15 mouse cellular contexts compared by ENCODE assay signal in the genomic region with DNA sequence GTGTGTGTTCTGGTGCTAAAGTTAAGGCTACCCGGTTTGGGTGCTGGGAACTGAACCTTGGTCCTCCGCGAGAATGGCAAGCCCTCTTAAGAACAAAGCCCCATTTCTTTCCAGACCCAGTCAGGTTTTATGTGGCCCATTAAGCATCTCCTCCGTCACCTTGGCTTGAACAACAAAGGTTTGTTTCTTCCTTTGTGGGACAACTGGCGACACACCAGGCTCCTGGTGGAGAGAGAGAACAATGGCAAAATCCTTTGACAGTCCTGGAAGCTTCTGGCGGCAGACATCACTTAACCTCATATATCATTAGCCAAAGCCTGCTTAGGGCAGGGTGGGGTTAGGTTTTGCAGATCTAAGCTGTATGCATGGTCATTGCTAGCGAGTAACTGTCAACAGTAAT.
DNase-seq lines count a peak whose midpoint lies in the region.
"Had no signal": no experiment of that assay in that cellular context is flagged by ENCODE, and none has a peak within 500 bp of the region (broad histone marks: within the 10 kb centered on the region; RNA-seq: fewer than 3 reads in every experiment).

No protein-coding gene starts in this region.

- DNase-seq in kidney, postnatal 14 days, result peak; percentile 28
- no peak for DNase-seq in kidney, adult 11 months
- peak; percentile 21 for DNase-seq in retina, postnatal 1 day
- no peak for DNase-seq in retina, embryonic 14.5 days (ENCODE audit: low spot score)
- DNase-seq in ZHBTc4 (ENCODE audit: low read depth, low spot score), result peak; percentile 60
- DNase-seq in lung, adult 18-20 months, result no peak
- DNase-seq: adrenal gland, adult 2 months; adrenal gland, postnatal 14 days; adrenal gland, postnatal 36 days; cerebellum, adult 11-12 months; cerebellum, adult 2 months; cerebellum, adult 9-10 months; cerebellum, postnatal 10 days; cerebellum, postnatal 25 days; forebrain, postnatal 0 days had no signal

Comparison
In these comparisons a context has a peak if more than half of its experiments do, and no peak if none do; other contexts are left out.
1. DNase-seq: peak in kidney, postnatal 14 days (single experiment), retina, postnatal 1 day (single experiment) and ZHBTc4 (single experiment); none in kidney, adult 11 months (single experiment), retina, embryonic 14.5 days (single experiment) and lung, adult 18-20 months (0 of 2).